Mouse (Mus musculus): ENCODE results near the gene Gabrq. TPM values are rescaled to one million over a fixed set of nuclear protein-coding genes. Genes with fewer than 3 reads are reported as not detected.

The Gabrq gene
- 1.6 TPM for polyA plus RNA-seq (2014; fragmentation: Illumina TruSeq; extraction: RNeasy Lipid Tissue Mini Kit (QIAGEN cat#74804))

GRCm38 (mm10) chrX:72824776-72825588 is at the start of gene Gabrq:
Gene Gabrq, plus strand, starts transcription at chrX:72825178.

Other genes starting within 250 kb of the Gabrq start
- gene Gabra3, start 168.3 kb upstream of the Gabrq start, polyA plus RNA-seq (2014; fragmentation: Illumina TruSeq; extraction: RNeasy Lipid Tissue Mini Kit (QIAGEN cat#74804)): 52.6 TPM
- gene Cetn2, start 93.2 kb downstream of the Gabrq start, polyA plus RNA-seq (2014; fragmentation: Illumina TruSeq; extraction: RNeasy Lipid Tissue Mini Kit (QIAGEN cat#74804)): 300 TPM
- 47.3 TPM for gene Nsdhl, start 93.4 kb downstream of the Gabrq start, polyA plus RNA-seq (2014; fragmentation: Illumina TruSeq; extraction: RNeasy Lipid Tissue Mini Kit (QIAGEN cat#74804))
- gene Zfp185, start 162.2 kb downstream of the Gabrq start, polyA plus RNA-seq (2014; fragmentation: Illumina TruSeq; extraction: RNeasy Lipid Tissue Mini Kit (QIAGEN cat#74804)): 31.2 TPM
- 0.54 TPM for gene Pnma5, start 211.9 kb downstream of the Gabrq start, polyA plus RNA-seq (2014; fragmentation: Illumina TruSeq; extraction: RNeasy Lipid Tissue Mini Kit (QIAGEN cat#74804))
- not detected for gene Pnma3, start 239.6 kb downstream of the Gabrq start, polyA plus RNA-seq (2014; fragmentation: Illumina TruSeq; extraction: RNeasy Lipid Tissue Mini Kit (QIAGEN cat#74804))